Mouse (Mus musculus) left cerebral cortex, adult 2 months (tissue): ENCODE measurements at regions not wholly inside any gene's neighbourhood (a gene's known extent, or its start where the extent isn't known, plus 50 kb on each side); places are given as distances from the start of the nearest gene placed in this dataset.

Experiments used
- DNase-seq, 2 experiments: peaks; one replicate each; pipeline ENCODE4 v3.0.0; 2021 to 2022; ENCODE audit warnings: low spot score in 2 of 2, mixed read lengths in 1 of 2; ENCODE audit errors: extremely low spot score in 1 of 2
- H3K27ac ChIP-seq: fragments of 200-600 bp; 2 replicates; pipeline ENCODE4 v1.8.1; 2022
- H3K4me3 ChIP-seq: fragments of 200-600 bp; 2 replicates; pipeline ENCODE4 v1.8.1; 2022
- CTCF ChIP-seq: fragments of 200-600 bp; IDR thresholded peaks from 2 replicates; pipeline ENCODE4 v1.8.1; 2022; ENCODE audit warnings: antibody characterized with exemption, mild to moderate bottlenecking, moderate library complexity
- intact Hi-C: fragments of 180-260 bp; cut with DNase I; formaldehyde crosslinking; loops from one replicate; pipeline ENCODE4 v1.15.1; 2025

DNA sequence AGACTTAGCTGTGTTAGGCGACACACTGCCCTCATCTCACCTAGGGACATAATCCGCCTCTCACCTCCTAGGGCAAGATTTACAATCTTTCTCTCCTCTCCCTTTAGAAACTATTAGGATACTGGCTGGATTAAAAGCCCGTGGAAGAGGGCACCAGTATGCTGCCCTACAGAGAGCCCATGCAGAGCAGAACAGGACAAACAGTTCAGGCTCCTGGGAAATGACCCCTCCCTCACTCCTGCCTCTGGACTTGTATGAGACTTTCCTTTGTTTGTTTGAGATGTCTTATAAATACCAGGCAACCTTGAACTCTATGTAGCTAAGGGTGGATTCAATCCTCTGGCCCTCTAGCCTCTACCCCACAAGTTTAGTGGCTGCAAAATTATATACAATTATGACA, 81.8 kb upstream of the Barx2 start:
- intact Hi-C loops: no loop called here
- TF ChIP-seq CTCF: no peak
- Histone ChIP-seq H3K4me3 (no peak overlapping the region), H3K27ac (no peak overlapping the region)
- DNase-seq: no peak

DNA sequence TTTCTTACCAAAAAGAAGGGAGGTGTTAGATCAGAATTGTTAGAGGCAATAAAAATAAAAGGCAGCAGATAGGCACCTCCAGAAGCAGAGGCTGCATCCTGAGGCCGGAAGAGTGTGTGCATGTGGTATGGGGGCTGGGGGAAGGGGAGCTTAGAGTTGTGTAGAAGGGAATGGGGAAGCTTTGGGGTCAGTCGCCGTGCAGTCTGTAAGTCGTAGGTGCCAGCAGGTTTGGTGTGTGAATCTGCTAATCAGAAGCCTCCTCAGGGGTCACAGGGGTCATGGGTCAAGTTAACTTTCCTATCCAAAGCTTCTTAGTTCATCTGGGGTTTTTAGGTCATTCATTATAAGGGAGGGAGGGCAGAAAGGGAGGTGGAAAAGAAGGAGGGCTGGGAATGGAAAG, 82.4 kb upstream of the Barx2 start:
- DNase-seq: no peak
- Histone ChIP-seq H3K27ac (no peak overlapping the region), H3K4me3 (no peak overlapping the region)
- no peak for TF ChIP-seq CTCF
- intact Hi-C loops: no loop called here

DNA sequence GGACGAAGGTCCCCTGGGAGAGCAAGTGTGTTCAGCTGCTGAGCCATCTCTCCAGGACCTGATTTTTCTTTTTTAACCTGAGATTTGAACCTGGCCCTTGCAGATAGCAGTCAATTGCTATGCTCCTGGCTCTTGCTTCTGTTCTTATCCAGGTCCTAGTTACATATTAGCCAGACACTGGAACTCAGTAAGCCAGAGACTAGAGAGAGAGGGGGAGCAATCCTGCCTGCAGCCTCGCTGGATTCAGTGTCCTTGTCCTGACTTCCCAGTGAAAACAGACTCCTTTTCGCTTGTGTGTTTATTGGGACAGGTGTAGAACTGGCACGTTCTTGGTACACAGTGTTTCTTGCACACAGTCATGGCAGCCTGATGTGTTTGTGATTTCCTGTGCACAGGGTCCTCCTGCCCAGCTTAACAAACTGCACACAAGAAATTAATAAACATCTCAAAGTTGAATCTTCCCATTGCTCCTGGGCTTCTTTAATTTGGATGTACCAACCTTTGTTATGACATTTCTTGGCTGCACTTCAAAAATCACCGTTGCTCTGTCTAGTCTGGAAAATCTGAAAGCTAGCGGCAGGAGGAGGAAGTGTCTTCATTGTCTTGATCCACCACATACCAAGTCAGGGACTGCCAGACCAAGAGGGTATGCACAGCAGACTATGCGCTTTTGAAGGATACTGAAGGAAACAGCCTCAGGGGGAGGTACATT, 83.4 kb upstream of the Barx2 start:
- DNase-seq: no peak
- intact Hi-C loops: no loop called here
- Histone ChIP-seq H3K27ac (no peak overlapping the region), H3K4me3 (no peak overlapping the region)
- no peak for TF ChIP-seq CTCF

DNA sequence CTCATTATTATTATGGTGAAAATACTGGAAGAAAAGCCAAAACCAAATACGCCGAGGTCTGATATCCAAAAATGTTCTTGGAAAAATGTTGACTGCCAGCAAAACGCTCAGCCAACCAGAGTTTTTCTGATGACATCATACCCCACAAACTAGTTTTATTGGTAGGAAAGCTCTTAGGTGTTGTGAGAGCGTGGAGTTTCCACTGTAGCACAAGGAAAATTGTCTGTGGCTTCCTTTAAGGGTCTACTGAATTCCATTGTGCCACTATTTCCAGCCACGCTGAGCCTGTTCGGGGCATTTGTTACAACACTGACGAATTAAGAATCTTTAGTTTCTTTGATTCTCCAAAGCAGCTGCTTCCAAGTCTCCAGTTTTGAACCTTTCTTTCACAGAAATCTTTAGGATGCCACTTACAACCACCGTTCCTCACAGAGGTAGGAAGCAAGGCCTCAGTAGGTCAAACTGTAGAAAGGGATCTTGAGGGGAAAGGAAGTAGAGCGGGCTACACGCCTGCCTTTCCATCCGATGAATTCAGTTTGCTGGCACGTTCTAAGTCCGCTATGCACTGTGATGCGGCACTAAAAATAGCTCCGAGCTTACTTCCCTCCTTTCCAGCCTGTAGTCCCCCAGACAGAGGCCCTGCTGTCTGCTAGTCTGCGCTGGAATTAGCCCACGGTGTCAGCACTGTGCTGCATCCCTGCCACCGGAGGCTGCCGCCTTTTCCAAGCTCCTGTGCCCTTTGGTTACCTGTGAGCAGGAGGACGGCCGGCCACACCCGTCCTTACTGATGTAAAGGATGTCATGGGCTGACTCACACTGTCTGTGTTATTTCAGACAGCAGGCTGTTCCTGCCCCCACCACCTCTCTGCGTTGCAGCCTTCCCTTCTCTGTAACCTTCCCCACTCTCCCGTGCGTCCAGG, 84.2 kb upstream of the Barx2 start:
- peak overlapping the region; percentile 19; the same call in 1 of the 2 replicates for H3K4me3 ChIP-seq
- H3K27ac ChIP-seq: peak overlapping the region; percentile 45
- peak; percentile 32 to 34 for DNase-seq
- intact Hi-C loops: no loop called here
- TF ChIP-seq CTCF: no peak

DNA sequence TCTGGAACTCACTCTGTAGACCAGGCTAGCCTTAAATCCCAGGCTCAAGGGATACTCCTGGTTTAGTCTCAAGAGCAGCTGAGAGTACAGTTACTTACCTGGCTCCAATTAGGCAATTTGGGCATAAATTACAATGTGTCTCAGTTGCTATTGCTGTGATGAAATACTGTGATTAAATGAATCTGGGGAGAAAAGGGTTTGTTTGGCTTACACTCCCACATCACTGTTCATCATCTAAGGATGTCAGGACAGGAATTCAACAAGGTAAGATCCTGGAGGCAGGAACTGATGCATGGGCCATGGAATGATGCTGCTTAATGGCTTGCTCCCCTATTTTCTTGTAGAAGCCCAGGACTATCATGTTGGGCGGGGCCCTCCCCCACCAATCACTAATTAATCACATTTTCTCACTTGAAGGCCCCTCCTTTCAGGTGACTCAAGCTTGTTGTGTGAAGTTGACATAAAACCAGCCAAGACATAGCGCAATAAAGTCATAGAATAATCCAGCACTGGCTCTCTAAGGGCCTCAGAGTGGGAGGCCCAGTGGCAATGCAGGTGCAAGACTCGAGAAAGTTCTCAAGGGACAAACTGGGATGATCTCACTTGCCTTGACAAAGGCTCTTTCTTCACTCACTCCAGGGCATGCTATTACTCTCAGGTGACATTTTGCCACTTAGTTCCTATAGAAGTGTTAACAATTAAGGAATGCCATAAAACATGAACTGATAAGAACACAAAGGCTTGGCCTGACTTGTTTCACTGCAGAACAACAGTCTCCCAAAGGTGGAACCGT, 85.4 kb upstream of the Barx2 start:
- intact Hi-C loops: no loop called here
- Histone ChIP-seq H3K27ac (no peak overlapping the region), H3K4me3 (no peak overlapping the region)
- no peak for TF ChIP-seq CTCF
- DNase-seq: no peak

DNA sequence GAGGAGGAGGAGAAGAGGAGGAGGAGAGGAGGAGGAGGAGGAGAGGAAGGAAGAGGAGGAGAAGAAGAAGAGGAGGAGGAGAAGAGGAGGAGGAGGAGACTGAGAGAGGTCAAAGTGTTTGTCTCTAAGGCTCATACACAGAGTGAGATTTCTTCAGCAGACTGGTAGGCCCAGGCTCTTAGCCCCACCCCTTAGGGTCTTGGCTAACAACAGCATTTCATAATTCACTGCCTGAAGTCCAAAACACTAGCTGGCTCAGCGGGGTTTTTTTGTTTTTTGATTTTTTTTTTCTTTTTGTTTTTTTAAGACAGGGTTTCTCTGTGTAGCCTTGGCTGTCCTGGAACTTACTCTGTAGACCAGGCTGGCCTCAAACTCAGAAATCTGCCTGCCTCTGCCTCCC, 86.5 kb upstream of the Barx2 start:
- intact Hi-C loops: no loop called here

DNA sequence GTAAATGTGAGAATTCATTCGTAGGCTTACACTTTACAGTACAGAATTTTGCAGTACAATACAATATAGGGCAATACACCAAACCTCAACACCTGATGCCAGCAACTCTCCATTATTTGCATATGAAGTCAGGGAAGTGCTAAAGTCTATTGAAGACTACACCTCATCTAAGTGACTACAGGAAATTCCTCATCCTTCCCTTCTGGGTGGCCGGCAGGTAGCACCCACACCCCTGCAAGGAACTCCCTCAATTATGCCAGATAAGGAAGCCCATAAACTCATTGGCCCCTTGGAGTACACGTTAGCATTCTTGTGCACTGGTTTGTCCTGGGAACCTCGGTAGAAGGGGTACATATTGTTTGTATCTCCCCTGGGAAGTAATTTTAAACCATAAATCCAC, 89.7 kb upstream of the Barx2 start:
- no peak for DNase-seq
- TF ChIP-seq CTCF: no peak
- intact Hi-C loops: no loop called here
- H3K27ac ChIP-seq: no peak overlapping the region
- H3K4me3 ChIP-seq: no peak overlapping the region

More for the DNA sequence above, 86.5 kb upstream of the Barx2 start:
- Histone ChIP-seq H3K4me3 (no peak overlapping the region), H3K27ac (no peak overlapping the region)
- no peak for TF ChIP-seq CTCF
- no peak for DNase-seq

DNA sequence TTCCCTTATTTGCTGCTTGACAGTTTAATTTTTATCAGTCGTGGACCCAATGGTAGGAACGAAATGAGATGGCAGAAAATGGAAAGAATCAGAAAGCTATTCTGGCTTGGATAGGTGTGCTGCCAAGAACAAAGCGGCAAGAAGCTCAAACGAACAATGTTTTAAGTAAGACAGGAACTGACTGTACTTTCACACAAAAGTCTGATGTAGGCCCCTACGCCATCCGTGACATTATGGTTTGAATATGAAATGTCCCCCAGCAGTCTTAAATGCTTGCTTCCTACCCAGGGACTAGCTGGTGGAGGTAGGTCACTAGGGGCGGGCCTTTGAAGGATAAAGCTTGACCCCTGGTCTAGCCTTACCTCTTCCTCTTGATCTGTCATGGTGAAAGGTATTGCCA, 90.5 kb upstream of the Barx2 start:
- no peak for DNase-seq
- Histone ChIP-seq H3K4me3 (no peak overlapping the region), H3K27ac (no peak overlapping the region)
- no peak for TF ChIP-seq CTCF
- intact Hi-C loops: no loop called here

DNA sequence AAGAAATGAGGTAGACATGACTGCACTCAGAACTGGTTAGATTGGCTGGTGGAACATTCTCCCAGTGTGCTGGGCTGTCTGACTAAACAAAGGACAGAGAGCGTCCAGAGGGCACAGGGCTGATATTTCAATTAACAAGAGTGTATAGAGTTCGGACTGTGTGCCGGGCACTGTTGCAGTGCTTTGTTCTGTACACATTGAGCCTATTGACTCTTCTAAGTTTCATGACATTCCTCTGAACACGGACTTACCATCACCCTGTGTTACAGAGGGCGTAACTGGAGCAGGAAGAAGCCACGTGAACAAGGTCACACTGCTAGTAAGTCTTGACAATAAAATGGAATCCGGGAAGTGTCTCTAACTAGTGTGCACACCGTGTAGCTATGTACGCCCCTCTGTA, 92.1 kb upstream of the Barx2 start:
- no peak overlapping the region for H3K4me3 ChIP-seq
- H3K27ac ChIP-seq: no peak overlapping the region
- no peak for TF ChIP-seq CTCF
- intact Hi-C loops: no loop called here
- DNase-seq: no peak

DNA sequence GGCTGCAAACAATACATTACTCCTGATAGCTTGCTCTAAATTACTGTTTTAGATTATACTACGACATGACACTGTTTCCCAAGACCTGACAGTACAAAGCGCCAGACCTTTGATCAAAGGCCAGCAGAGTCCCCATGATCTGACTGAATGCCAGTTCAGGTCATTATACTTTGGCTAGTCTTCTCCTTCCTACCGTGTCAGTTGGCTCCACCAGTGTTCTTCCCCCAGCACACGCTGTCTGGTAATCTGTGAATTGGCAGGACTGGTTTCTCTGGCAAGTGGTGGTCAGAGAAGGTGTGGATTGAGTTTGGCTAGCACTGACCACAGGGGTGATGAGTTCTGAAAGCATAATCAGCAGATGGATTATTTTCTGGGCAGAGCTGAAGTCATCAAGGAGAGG, 93.1 kb upstream of the Barx2 start:
- Histone ChIP-seq H3K4me3 (no peak overlapping the region), H3K27ac (no peak overlapping the region)
- no peak for TF ChIP-seq CTCF
- intact Hi-C loops: no loop called here
- DNase-seq: no peak

DNA sequence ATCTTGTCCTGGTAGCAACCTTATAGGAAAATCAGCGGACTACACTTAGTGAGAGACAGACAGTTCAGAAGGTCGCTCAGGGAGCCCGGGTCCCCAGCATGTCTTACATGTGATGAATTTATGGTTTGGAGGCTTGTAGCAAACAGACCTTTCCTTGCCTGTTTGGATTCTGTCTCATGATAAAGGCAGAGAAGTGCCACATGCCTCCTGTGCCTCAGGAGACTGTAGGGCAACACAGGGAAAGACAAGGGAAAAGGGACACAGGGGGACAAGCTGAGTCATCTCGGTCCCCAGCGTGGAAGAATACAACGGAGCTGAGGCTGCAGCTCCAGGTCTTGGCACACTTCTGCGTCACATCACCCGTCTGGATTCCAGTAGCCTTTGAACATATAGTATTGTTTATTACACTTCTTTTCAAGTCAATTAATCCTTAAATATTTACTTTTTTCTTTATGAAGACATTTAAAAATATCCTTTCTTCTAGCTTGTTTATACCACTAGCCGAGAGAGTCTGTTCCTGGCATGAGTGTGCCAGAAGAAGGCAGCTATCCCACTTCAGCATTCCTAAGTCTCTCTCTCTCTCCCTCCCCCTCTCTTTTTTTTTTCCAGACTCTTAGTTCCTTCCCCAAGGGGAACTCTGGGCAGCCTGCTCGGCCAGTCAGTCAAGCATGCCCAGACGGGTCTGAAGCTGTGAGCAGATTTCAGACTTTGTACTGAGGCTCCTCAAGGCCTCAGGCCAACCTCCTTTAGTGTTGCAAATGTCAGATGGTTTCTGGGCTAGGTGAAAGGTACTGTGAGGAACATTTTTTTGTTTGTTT, 97.9 kb upstream of the Barx2 start:
- TF ChIP-seq CTCF: no peak
- no peak for DNase-seq
- Histone ChIP-seq H3K4me3 (no peak overlapping the region), H3K27ac (no peak overlapping the region)
- intact Hi-C loops: no loop called here
